ENCODE assay signal across 8 mouse cellular contexts in genomic region chr4:125629544-125629943, GRCm38 (mm10).
A peak's percentile ranks its signal among the peaks of the same experiment; 100 is the strongest.
DNase-seq lines count a peak whose midpoint lies in the region; ATAC-seq and TF ChIP-seq lines count a peak whose summit lies in the region.
"Had no signal": no experiment of that assay in that cellular context is flagged by ENCODE, and none has a peak within 500 bp of the region (broad histone marks: within the 10 kb centered on the region; RNA-seq: fewer than 3 reads in every experiment).

No protein-coding gene starts in this region.

- DNase-seq in left cerebral cortex, adult 18-20 months (ENCODE audit: low spot score in 2 of 2) = peak; percentile 20 to 39
- no peak for DNase-seq in left cerebral cortex, adult 8-10 months (ENCODE audit: low spot score in 2 of 2)
- DNase-seq in gastrocnemius, adult 2 months = peak; percentile 77
- peak; percentile 56 for DNase-seq in heart, postnatal 25 days (ENCODE audit: low spot score)
- DNase-seq in lung, postnatal 4 days = peak; percentile 44 to 66
- DNase-seq in stomach, postnatal 0 days (ENCODE audit: low spot score) = no peak

- H3K36me3 ChIP-seq in hindbrain, embryonic 13.5 days = peaks cover 7% of the 10 kb centered on the region
- H3K36me3 ChIP-seq in stomach, postnatal 0 days (ENCODE audit: control insufficient read depth, insufficient read depth, low read length) = no peaks in the 10 kb centered on the region

- TF ChIP-seq CTCF in gastrocnemius, adult 2 months (IDR thresholded peaks at IDR 0.05) = no peak
- no peak for TF ChIP-seq CTCF in stomach, postnatal 0 days (IDR thresholded peaks at IDR 0.05; ENCODE audit: low read depth)

- intact Hi-C loops in gastrocnemius, adult 2 months (cut with DNase I) = no loop called here
- intact Hi-C loops in heart, postnatal 25 days (cut with DNase I) = no loop called here

- H3K4me1 ChIP-seq in hindbrain, embryonic 13.5 days (replicated peaks) = peaks cover 27% of the 10 kb centered on the region; the same call in 1 of the 2 replicates
- H3K4me1 ChIP-seq in stomach, postnatal 0 days (replicated peaks; ENCODE audit: control insufficient read depth, insufficient read depth) = no peaks in the 10 kb centered on the region

- H3K9me3 ChIP-seq in hindbrain, embryonic 13.5 days = no peaks in the 10 kb centered on the region
- no peaks in the 10 kb centered on the region for H3K9me3 ChIP-seq in stomach, postnatal 0 days (ENCODE audit: control insufficient read depth, low read length)

- no peak overlapping the region for H3K4me3 ChIP-seq in gastrocnemius, adult 2 months
- no peak overlapping the region for H3K4me3 ChIP-seq in hindbrain, embryonic 13.5 days
- H3K4me3 ChIP-seq in stomach, postnatal 0 days (ENCODE audit: low read depth, low read length) = no peak overlapping the region

- H3K9ac ChIP-seq in hindbrain, embryonic 13.5 days = no peak overlapping the region
- no peak overlapping the region for H3K9ac ChIP-seq in stomach, postnatal 0 days (ENCODE audit: low read length)

- H3K4me2 ChIP-seq in hindbrain, embryonic 13.5 days = no peak overlapping the region
- no peak overlapping the region for H3K4me2 ChIP-seq in stomach, postnatal 0 days (replicated peaks; ENCODE audit: low read depth)

- H3K27me3 ChIP-seq in hindbrain, embryonic 13.5 days = 0 out of 2 replicates have a peak, but pooled peaks cover 4% of the 10 kb centered on the region
- no peaks in the 10 kb centered on the region for H3K27me3 ChIP-seq in stomach, postnatal 0 days (ENCODE audit: control insufficient read depth, insufficient read depth, low read length)

- TF ChIP-seq EP300 in stomach, postnatal 0 days (optimal IDR thresholded peaks at IDR 0.05) = no peak

- ATAC-seq in hindbrain, embryonic 13.5 days (ENCODE audit: low FRiP score) = no peak
- no peak for ATAC-seq in stomach, postnatal 0 days (ENCODE audit: low FRiP score, low TSS enrichment)

- 70% methylated on average over 4 of the region's 4 CpGs for WGBS in hindbrain, embryonic 13.5 days
- 47% methylated on average over 4 of the region's 4 CpGs for WGBS in stomach, postnatal 0 days

- peak overlapping the region; percentile 2; the same call in 1 of the 2 replicates for H3K27ac ChIP-seq in gastrocnemius, adult 2 months
- H3K27ac ChIP-seq in hindbrain, embryonic 13.5 days = no peak overlapping the region
- no peak overlapping the region for H3K27ac ChIP-seq in stomach, postnatal 0 days (replicated peaks)
- H3K27ac ChIP-seq: kidney, postnatal 0 days had no signal

Comparison
In these comparisons a context has a peak if more than half of its experiments do, and no peak if none do; other contexts are left out.
1. DNase-seq: peak in left cerebral cortex, adult 18-20 months (2 of 2), gastrocnemius, adult 2 months (single experiment), heart, postnatal 25 days (single experiment) and lung, postnatal 4 days (2 of 2); none in left cerebral cortex, adult 8-10 months (0 of 2) and stomach, postnatal 0 days (single experiment).